Mouse (Mus musculus): ENCODE measurements around the gene Tbc1d22a. TPM values are rescaled to one million over a fixed set of nuclear protein-coding genes. Genes with fewer than 3 reads are reported as not detected.

The Tbc1d22a gene
- polyA plus RNA-seq, 1 experiment, result 28.1 TPM

GRCm38 (mm10) chr15:86285296-86285695 lies 71.0 kb downstream of the Tbc1d22a start:
- Histone ChIP-seq H3K4me3 (ENCODE audit: extremely low read depth, insufficient read depth, insufficient read length) (no peak overlapping the region), H3K36me3 (ENCODE audit: control insufficient read depth, insufficient read depth, low read length) (no peaks in the 10 kb centered on the region), H3K27me3 (ENCODE audit: control insufficient read depth, insufficient read depth, low read length) (no peaks in the 10 kb centered on the region), H3K4me1 (ENCODE audit: control insufficient read depth, insufficient read depth, insufficient read length) (no peaks in the 10 kb centered on the region; the same call in 1 of the 2 replicates), H3K27ac (ENCODE audit: insufficient read depth, low read length) (no peak overlapping the region)
- no peak for DNase-seq (ENCODE audit: low read depth in 1 of 2, low spot score in 2 of 2)
- no peak for TF ChIP-seq POLR2A (IDR thresholded peaks at IDR 0.05; ENCODE audit: low read depth, low read length)
- TF ChIP-seq CTCF (IDR thresholded peaks at IDR 0.05; ENCODE audit: extremely low read depth, insufficient read depth, insufficient read length, insufficient replicate concordance), result no peak
- 48% methylated on average over 2 of the region's 2 CpGs for WGBS

- no peaks in the 10 kb centered on the region for H3K4me1 ChIP-seq (ENCODE audit: control insufficient read depth, insufficient read depth, insufficient read length)
- H3K36me3 ChIP-seq (ENCODE audit: control insufficient read depth, insufficient read depth, low read length), result peaks cover 3% of the 10 kb centered on the region; the same call in 1 of the 2 replicates
- TF ChIP-seq POLR2A (IDR thresholded peaks at IDR 0.05; ENCODE audit: low read depth, low read length) (no peak), CTCF (IDR thresholded peaks at IDR 0.05; ENCODE audit: extremely low read depth, insufficient read depth, insufficient read length, insufficient replicate concordance) (no peak)
- H3K27me3 ChIP-seq (ENCODE audit: control insufficient read depth, insufficient read depth, low read length), result no peaks in the 10 kb centered on the region
- H3K27ac ChIP-seq (ENCODE audit: insufficient read depth, low read length), result no peak overlapping the region
- WGBS, result 87% methylated on average over 3 of the region's 3 CpGs
- no peak overlapping the region for H3K4me3 ChIP-seq (ENCODE audit: extremely low read depth, insufficient read depth, insufficient read length)
- no peak for DNase-seq (ENCODE audit: low read depth in 1 of 2, low spot score in 2 of 2)
Observed at GRCm38 (mm10) chr15:86290074-86290473, 75.8 kb downstream of the Tbc1d22a start.

GRCm38 (mm10) chr15:86292288-86292687 lies 78.0 kb downstream of the Tbc1d22a start:
- TF ChIP-seq CTCF (IDR thresholded peaks at IDR 0.05; ENCODE audit: extremely low read depth, insufficient read depth, insufficient read length, insufficient replicate concordance), result no peak
- no peak for TF ChIP-seq POLR2A (IDR thresholded peaks at IDR 0.05; ENCODE audit: low read depth, low read length)
- DNase-seq (ENCODE audit: low read depth in 1 of 2, low spot score in 2 of 2), result no peak
- Histone ChIP-seq H3K4me1 (ENCODE audit: control insufficient read depth, insufficient read depth, insufficient read length) (no peaks in the 10 kb centered on the region), H3K4me3 (ENCODE audit: extremely low read depth, insufficient read depth, insufficient read length) (no peak overlapping the region), H3K27me3 (ENCODE audit: control insufficient read depth, insufficient read depth, low read length) (no peaks in the 10 kb centered on the region), H3K27ac (ENCODE audit: insufficient read depth, low read length) (no peak overlapping the region), H3K36me3 (ENCODE audit: control insufficient read depth, insufficient read depth, low read length) (peaks cover 4% of the 10 kb centered on the region; the same call in 1 of the 2 replicates)
- WGBS, result 91% methylated on average over 6 of the region's 6 CpGs

GRCm38 (mm10) chr15:86294426-86294825 lies 80.2 kb downstream of the Tbc1d22a start:
- Histone ChIP-seq H3K4me1 (ENCODE audit: control insufficient read depth, insufficient read depth, insufficient read length) (no peaks in the 10 kb centered on the region), H3K27ac (ENCODE audit: insufficient read depth, low read length) (no peak overlapping the region), H3K36me3 (ENCODE audit: control insufficient read depth, insufficient read depth, low read length) (peaks cover 8% of the 10 kb centered on the region; the same call in 1 of the 2 replicates), H3K4me3 (ENCODE audit: extremely low read depth, insufficient read depth, insufficient read length) (no peak overlapping the region), H3K27me3 (ENCODE audit: control insufficient read depth, insufficient read depth, low read length) (no peaks in the 10 kb centered on the region)
- TF ChIP-seq CTCF (IDR thresholded peaks at IDR 0.05; ENCODE audit: extremely low read depth, insufficient read depth, insufficient read length, insufficient replicate concordance) (no peak), POLR2A (IDR thresholded peaks at IDR 0.05; ENCODE audit: low read depth, low read length) (no peak)
- no peak for DNase-seq (ENCODE audit: low read depth in 1 of 2, low spot score in 2 of 2)
- 89% methylated on average over 3 of the region's 3 CpGs for WGBS

- TF ChIP-seq POLR2A (IDR thresholded peaks at IDR 0.05; ENCODE audit: low read depth, low read length) (no peak), CTCF (IDR thresholded peaks at IDR 0.05; ENCODE audit: extremely low read depth, insufficient read depth, insufficient read length, insufficient replicate concordance) (no peak)
- no peak overlapping the region for H3K27ac ChIP-seq (ENCODE audit: insufficient read depth, low read length)
- DNase-seq (ENCODE audit: low read depth in 1 of 2, low spot score in 2 of 2), result no peak
- 93% methylated on average over 4 of the region's 4 CpGs for WGBS
- H3K4me1 ChIP-seq (ENCODE audit: control insufficient read depth, insufficient read depth, insufficient read length), result no peaks in the 10 kb centered on the region
- no peaks in the 10 kb centered on the region for H3K27me3 ChIP-seq (ENCODE audit: control insufficient read depth, insufficient read depth, low read length)
- H3K36me3 ChIP-seq (ENCODE audit: control insufficient read depth, insufficient read depth, low read length), result peaks cover 11% of the 10 kb centered on the region; the same call in 1 of the 2 replicates
- H3K4me3 ChIP-seq (ENCODE audit: extremely low read depth, insufficient read depth, insufficient read length), result no peak overlapping the region
Observed at GRCm38 (mm10) chr15:86295722-86296288, 81.5 kb downstream of the Tbc1d22a start.

GRCm38 (mm10) chr15:86297281-86297680 lies 83.0 kb downstream of the Tbc1d22a start:
- Histone ChIP-seq H3K27me3 (ENCODE audit: control insufficient read depth, insufficient read depth, low read length) (no peaks in the 10 kb centered on the region), H3K4me1 (ENCODE audit: control insufficient read depth, insufficient read depth, insufficient read length) (no peaks in the 10 kb centered on the region), H3K4me3 (ENCODE audit: extremely low read depth, insufficient read depth, insufficient read length) (no peak overlapping the region), H3K27ac (ENCODE audit: insufficient read depth, low read length) (no peak overlapping the region), H3K36me3 (ENCODE audit: control insufficient read depth, insufficient read depth, low read length) (peaks cover 13% of the 10 kb centered on the region; the same call in 1 of the 2 replicates)
- WGBS, result 97% methylated on average over 1 of the region's 1 CpGs
- DNase-seq (ENCODE audit: low read depth in 1 of 2, low spot score in 2 of 2), result no peak
- TF ChIP-seq POLR2A (IDR thresholded peaks at IDR 0.05; ENCODE audit: low read depth, low read length) (no peak), CTCF (IDR thresholded peaks at IDR 0.05; ENCODE audit: extremely low read depth, insufficient read depth, insufficient read length, insufficient replicate concordance) (no peak)

DNA sequence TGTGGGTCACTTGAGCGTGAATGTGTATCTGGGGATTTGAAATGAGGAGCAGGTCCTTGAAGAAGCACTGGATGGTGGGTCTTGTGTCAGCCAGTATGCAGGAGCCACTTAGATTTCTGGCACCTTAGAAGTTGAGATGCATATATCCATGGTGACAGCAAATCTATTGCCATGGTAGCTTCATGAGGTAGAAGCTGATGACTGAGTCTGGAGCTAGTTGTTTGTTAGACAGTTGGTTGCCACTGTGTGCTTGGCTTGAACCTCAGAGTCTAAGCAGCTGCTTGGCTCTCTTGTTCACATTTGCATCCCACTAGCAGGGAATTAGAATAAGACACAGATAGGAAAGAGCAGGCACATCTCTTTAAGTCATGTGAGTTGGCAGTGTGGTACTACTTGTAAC lies 89.6 kb downstream of the Tbc1d22a start:
- Histone ChIP-seq H3K27ac (ENCODE audit: insufficient read depth, low read length) (no peak overlapping the region), H3K36me3 (ENCODE audit: control insufficient read depth, insufficient read depth, low read length) (peaks cover 8% of the 10 kb centered on the region; the same call in 1 of the 2 replicates), H3K4me1 (ENCODE audit: control insufficient read depth, insufficient read depth, insufficient read length) (no peaks in the 10 kb centered on the region), H3K4me3 (ENCODE audit: extremely low read depth, insufficient read depth, insufficient read length) (no peak overlapping the region), H3K27me3 (ENCODE audit: control insufficient read depth, insufficient read depth, low read length) (no peaks in the 10 kb centered on the region)
- WGBS, result 88% methylated on average over 1 of the region's 1 CpGs
- TF ChIP-seq CTCF (IDR thresholded peaks at IDR 0.05; ENCODE audit: extremely low read depth, insufficient read depth, insufficient read length, insufficient replicate concordance) (no peak), POLR2A (IDR thresholded peaks at IDR 0.05; ENCODE audit: low read depth, low read length) (no peak)
- DNase-seq (ENCODE audit: low read depth in 1 of 2, low spot score in 2 of 2), result no peak

All from spleen, adult 2 months (tissue).